Mouse (Mus musculus): ENCODE results near the gene Foxp1. TPM values are rescaled to one million over a fixed set of nuclear protein-coding genes. Genes with fewer than 3 reads are reported as not detected.

Gene Foxp1
- total and polyA plus RNA-seq, 2 experiments from 2014 or later: 112 to 167 TPM

GRCm38 (mm10) chr6:98981265-98981664 lies 541.3 kb downstream of the Foxp1 start:
- Histone ChIP-seq H3K27me3 (ENCODE audit: insufficient read depth, low read length) (no peaks in the 10 kb centered on the region), H3K27ac (ENCODE audit: low read depth, low read length) (0 out of 2 replicates have a peak overlapping the region, but pooled peaks have one; percentile 1), H3K4me3 (ENCODE audit: low read depth, low read length) (no peak overlapping the region), H3K36me3 (ENCODE audit: insufficient read depth) (peaks cover 7% of the 10 kb centered on the region; the same call in 1 of the 2 replicates), H3K4me1 (ENCODE audit: insufficient read depth) (no peaks in the 10 kb centered on the region), H3K4me2 (ENCODE audit: low read depth) (no peak overlapping the region), H3K9ac (no peak overlapping the region), H3K9me3 (ENCODE audit: low read length) (no peaks in the 10 kb centered on the region)
- ATAC-seq (no peak), DNase-seq (no peak)
- no peak for TF ChIP-seq CTCF (IDR thresholded peaks at IDR 0.05; ENCODE audit: low read depth)
- 56% methylated on average over 6 of the region's 6 CpGs for WGBS

GRCm38 (mm10) chr6:98980432-98980831 lies 542.1 kb downstream of the Foxp1 start:
- H3K36me3 ChIP-seq (ENCODE audit: insufficient read depth): peaks cover 7% of the 10 kb centered on the region; the same call in 1 of the 2 replicates
- H3K27me3 ChIP-seq (ENCODE audit: insufficient read depth, low read length): no peaks in the 10 kb centered on the region
- 92% methylated on average over 7 of the region's 7 CpGs for WGBS
- H3K4me2 ChIP-seq (ENCODE audit: low read depth): no peak overlapping the region
- ATAC-seq: no peak
- H3K9me3 ChIP-seq (ENCODE audit: low read length): no peaks in the 10 kb centered on the region
- H3K27ac ChIP-seq (ENCODE audit: low read depth, low read length): no peak overlapping the region
- H3K9ac ChIP-seq: no peak overlapping the region
- TF ChIP-seq CTCF (IDR thresholded peaks at IDR 0.05; ENCODE audit: low read depth): no peak
- no peak overlapping the region for H3K4me3 ChIP-seq (ENCODE audit: low read depth, low read length)
- H3K4me1 ChIP-seq (ENCODE audit: insufficient read depth): no peaks in the 10 kb centered on the region
- DNase-seq: no peak

- no peak for TF ChIP-seq CTCF (IDR thresholded peaks at IDR 0.05; ENCODE audit: low read depth)
- H3K9ac ChIP-seq: no peak overlapping the region
- 94% methylated on average over 7 of the region's 7 CpGs for WGBS
These were observed 542.5 kb downstream of the Foxp1 start for GRCm38 (mm10) chr6:98980001-98980400.

GRCm38 (mm10) chr6:98977806-98978205 lies 544.7 kb downstream of the Foxp1 start:
- H3K27ac ChIP-seq (ENCODE audit: low read depth, low read length): no peak overlapping the region
- no peak overlapping the region for H3K4me2 ChIP-seq (ENCODE audit: low read depth)
- ATAC-seq: no peak
- no peaks in the 10 kb centered on the region for H3K4me1 ChIP-seq (ENCODE audit: insufficient read depth)
- no peak for TF ChIP-seq CTCF (IDR thresholded peaks at IDR 0.05; ENCODE audit: low read depth)
- 97% methylated on average over 4 of the region's 4 CpGs for WGBS
- H3K27me3 ChIP-seq (ENCODE audit: insufficient read depth, low read length): no peaks in the 10 kb centered on the region
- no peak overlapping the region for H3K9ac ChIP-seq
- H3K9me3 ChIP-seq (ENCODE audit: low read length): no peaks in the 10 kb centered on the region
- no peak overlapping the region for H3K4me3 ChIP-seq (ENCODE audit: low read depth, low read length)
- peaks cover 11% of the 10 kb centered on the region; the same call in 1 of the 2 replicates for H3K36me3 ChIP-seq (ENCODE audit: insufficient read depth)
- no peak for DNase-seq

More at GRCm38 (mm10) chr6:98980001-98980400, 542.5 kb downstream of the Foxp1 start:
- peaks cover 7% of the 10 kb centered on the region; the same call in 1 of the 2 replicates for H3K36me3 ChIP-seq (ENCODE audit: insufficient read depth)
- no peak for ATAC-seq
- no peak overlapping the region for H3K4me2 ChIP-seq (ENCODE audit: low read depth)
- H3K9me3 ChIP-seq (ENCODE audit: low read length): no peaks in the 10 kb centered on the region
- H3K4me3 ChIP-seq (ENCODE audit: low read depth, low read length): no peak overlapping the region
- DNase-seq: no peak
- H3K27ac ChIP-seq (ENCODE audit: low read depth, low read length): no peak overlapping the region
- no peaks in the 10 kb centered on the region for H3K4me1 ChIP-seq (ENCODE audit: insufficient read depth)
- H3K27me3 ChIP-seq (ENCODE audit: insufficient read depth, low read length): no peaks in the 10 kb centered on the region

DNA sequence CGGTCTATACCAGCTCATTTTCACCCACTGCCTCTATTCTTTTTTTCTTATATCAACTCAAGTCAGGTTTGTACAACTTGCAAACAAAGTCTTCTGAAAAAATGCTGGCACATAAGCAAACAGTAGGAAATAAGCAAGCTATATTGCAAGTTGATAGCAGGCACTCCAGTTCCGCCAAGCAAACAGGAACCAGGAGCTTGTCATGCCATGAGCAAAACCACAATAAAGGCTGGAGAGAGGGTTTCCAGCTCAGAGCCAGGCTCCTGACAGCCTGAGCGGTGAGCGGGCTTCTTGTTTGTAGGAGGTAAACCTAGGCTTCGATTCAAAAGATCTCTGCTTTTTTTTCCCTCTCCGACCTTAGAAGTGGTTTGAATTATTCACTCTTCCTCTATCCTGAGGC lies 546.6 kb downstream of the Foxp1 start:
- TF ChIP-seq CTCF (IDR thresholded peaks at IDR 0.05; ENCODE audit: low read depth): no peak
- Histone ChIP-seq H3K27ac (ENCODE audit: low read depth, low read length) (no peak overlapping the region), H3K36me3 (ENCODE audit: insufficient read depth) (peaks cover 11% of the 10 kb centered on the region; the same call in 1 of the 2 replicates), H3K27me3 (ENCODE audit: insufficient read depth, low read length) (no peaks in the 10 kb centered on the region), H3K4me2 (ENCODE audit: low read depth) (no peak overlapping the region), H3K4me1 (ENCODE audit: insufficient read depth) (no peaks in the 10 kb centered on the region), H3K9me3 (ENCODE audit: low read length) (no peaks in the 10 kb centered on the region), H3K4me3 (ENCODE audit: low read depth, low read length) (no peak overlapping the region), H3K9ac (no peak overlapping the region)
- DNase-seq: no peak
- no peak for ATAC-seq
- WGBS: 82% methylated on average over 6 of the region's 6 CpGs

DNA sequence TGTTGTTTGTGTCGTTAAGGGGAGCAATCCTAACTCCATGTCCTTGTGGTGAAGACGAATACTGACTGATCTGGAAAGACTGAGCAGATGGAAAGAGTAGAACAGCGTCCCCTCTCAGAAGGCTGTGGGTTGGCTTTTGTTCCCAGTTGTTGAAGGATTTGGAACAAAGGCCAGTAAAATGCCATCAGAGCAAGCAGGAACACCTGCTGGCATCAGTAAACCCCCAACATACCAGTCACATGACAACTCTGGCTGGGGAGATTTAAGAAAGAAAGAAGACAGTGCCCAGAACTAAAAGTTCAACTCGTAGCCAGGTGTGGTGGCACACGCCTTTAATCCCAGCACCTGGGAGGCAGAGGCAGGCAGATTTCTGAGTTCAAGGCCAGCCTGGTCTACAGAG lies 549.1 kb downstream of the Foxp1 start:
- H3K9me3 ChIP-seq (ENCODE audit: low read length): no peaks in the 10 kb centered on the region
- H3K36me3 ChIP-seq (ENCODE audit: insufficient read depth): peaks cover 11% of the 10 kb centered on the region; the same call in 1 of the 2 replicates
- no peaks in the 10 kb centered on the region for H3K27me3 ChIP-seq (ENCODE audit: insufficient read depth, low read length)
- H3K9ac ChIP-seq: no peak overlapping the region
- H3K4me2 ChIP-seq (ENCODE audit: low read depth): no peak overlapping the region
- no peaks in the 10 kb centered on the region for H3K4me1 ChIP-seq (ENCODE audit: insufficient read depth)
- TF ChIP-seq CTCF (IDR thresholded peaks at IDR 0.05; ENCODE audit: low read depth): no peak
- no peak for DNase-seq
- WGBS: 72% methylated on average over 5 of the region's 5 CpGs
- H3K27ac ChIP-seq (ENCODE audit: low read depth, low read length): no peak overlapping the region
- no peak overlapping the region for H3K4me3 ChIP-seq (ENCODE audit: low read depth, low read length)
- no peak for ATAC-seq

- ATAC-seq (no peak), DNase-seq (no peak)
- Histone ChIP-seq H3K4me1 (ENCODE audit: insufficient read depth) (no peaks in the 10 kb centered on the region), H3K4me3 (ENCODE audit: low read depth, low read length) (no peak overlapping the region), H3K27me3 (ENCODE audit: insufficient read depth, low read length) (no peaks in the 10 kb centered on the region), H3K27ac (ENCODE audit: low read depth, low read length) (no peak overlapping the region), H3K9me3 (ENCODE audit: low read length) (no peaks in the 10 kb centered on the region), H3K36me3 (ENCODE audit: insufficient read depth) (peaks cover 9% of the 10 kb centered on the region; the same call in 1 of the 2 replicates), H3K9ac (no peak overlapping the region), H3K4me2 (ENCODE audit: low read depth) (no peak overlapping the region)
- no peak for TF ChIP-seq CTCF (IDR thresholded peaks at IDR 0.05; ENCODE audit: low read depth)
- 62% methylated on average over 7 of the region's 7 CpGs for WGBS
These were observed 550.1 kb downstream of the Foxp1 start for GRCm38 (mm10) chr6:98972404-98972803.
